Mouse (Mus musculus) heart, adult 8-10 months (tissue): ENCODE data around the gene Rfc3. TPM values are rescaled to one million over a fixed set of nuclear protein-coding genes. Genes with fewer than 3 reads are reported as not detected.
"Not testable (repeated sequence)": the region's sequence is repeated elsewhere in the genome, so short reads cannot be mapped to it uniquely, and the experiment has no call there.

Source experiments
- DNase-seq: peaks from one replicate; pipeline ENCODE4 v3.0.0; 2022; ENCODE audit warnings: low spot score
- total RNA-seq, 4 experiments: library from RNA; stranded (reverse); gene quantifications; 2 replicates each; pipeline ENCODE4 v1.2.4; 2022

Gene Rfc3
- total RNA-seq = 1 to 10 TPM; 4.4 to 6.1 (median 4.7) TPM

- peak; percentile 95 for DNase-seq
Measured at GRCm38 (mm10) chr5:151650700-151651410, at the start of gene Rfc3. Gene Rfc3 (minus strand): TSS chr5:151651242.

GRCm38 (mm10) chr5:151693636-151694035 is 42.6 kb upstream of the Rfc3 start:
- not testable (repeated sequence) for DNase-seq

GRCm38 (mm10) chr5:151686606-151687525 is 35.8 kb upstream of the Rfc3 start:
- peak; percentile 73 for DNase-seq

GRCm38 (mm10) chr5:151662207-151662606 is 11.2 kb upstream of the Rfc3 start:
- DNase-seq = no peak

GRCm38 (mm10) chr5:151651411-151651784 is 356 bp upstream of the Rfc3 start:
- DNase-seq = no peak

GRCm38 (mm10) chr5:151644845-151645244 is 6.2 kb downstream of the Rfc3 start:
- no peak for DNase-seq

- no peak for DNase-seq
Measured at GRCm38 (mm10) chr5:151642867-151643266, 8.2 kb downstream of the Rfc3 start.

GRCm38 (mm10) chr5:151642102-151642501 is 8.9 kb downstream of the Rfc3 start:
- DNase-seq = no peak

GRCm38 (mm10) chr5:151605921-151606320 is 45.1 kb downstream of the Rfc3 start, which contains the start of gene Vmn2r18:
Gene Vmn2r18 (minus strand): TSS chr5:151606021.
- no peak for DNase-seq

GRCm38 (mm10) chr5:151601696-151602095 is 49.3 kb downstream of the Rfc3 start:
- no peak for DNase-seq

Other genes with a start within 250 kb of the Rfc3 start
- 1 to 10 TPM in 3 of 4 experiments, not detected in 1; 3.1 to 9.9 (median 9.5) TPM for gene Gm42906, start 223.1 kb downstream of the Rfc3 start, total RNA-seq
- gene Vmn2r18, start 45.2 kb downstream of the Rfc3 start, total RNA-seq = not detected